Mouse (Mus musculus): ENCODE data around the gene Cope.
A peak's percentile ranks its signal among the peaks of the same experiment; 100 is the strongest.

The Cope gene

GRCm38 (mm10) chr8:70302358-70302890 lies at the start of gene Cope, which contains the start of gene Ddx49:
Cope (plus strand) TSS chr8:70302518.
Ddx49 (minus strand) TSS chr8:70302489.
- DNase-seq (ENCODE audit: low spot score in 2 of 2): peak; percentile 97 to 98

GRCm38 (mm10) chr8:70254628-70255027 lies 47.7 kb upstream of the Cope start:
- no peak for DNase-seq (ENCODE audit: low spot score in 2 of 2)

DNA sequence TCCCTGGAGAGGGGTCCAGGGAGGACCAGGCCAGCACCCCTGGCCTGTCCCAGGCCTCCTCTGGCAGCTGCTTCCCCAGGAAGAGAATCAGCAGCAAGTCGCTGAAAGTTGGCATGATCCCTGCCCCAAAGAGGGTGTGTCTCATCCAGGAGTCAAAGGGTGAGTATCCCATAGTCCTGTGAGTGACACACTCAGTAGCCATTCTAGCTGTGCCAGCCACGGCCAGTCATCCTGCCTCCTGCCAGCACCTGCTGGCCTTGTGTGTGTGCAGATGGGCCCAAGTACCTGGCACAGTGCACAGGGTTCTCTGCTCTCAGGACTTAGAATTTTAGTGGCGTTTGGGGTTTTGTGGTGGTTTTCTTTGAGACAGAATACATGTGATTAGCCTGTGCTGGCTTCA lies 44.9 kb upstream of the Cope start:
- no peak for DNase-seq (ENCODE audit: low spot score in 2 of 2)

DNA sequence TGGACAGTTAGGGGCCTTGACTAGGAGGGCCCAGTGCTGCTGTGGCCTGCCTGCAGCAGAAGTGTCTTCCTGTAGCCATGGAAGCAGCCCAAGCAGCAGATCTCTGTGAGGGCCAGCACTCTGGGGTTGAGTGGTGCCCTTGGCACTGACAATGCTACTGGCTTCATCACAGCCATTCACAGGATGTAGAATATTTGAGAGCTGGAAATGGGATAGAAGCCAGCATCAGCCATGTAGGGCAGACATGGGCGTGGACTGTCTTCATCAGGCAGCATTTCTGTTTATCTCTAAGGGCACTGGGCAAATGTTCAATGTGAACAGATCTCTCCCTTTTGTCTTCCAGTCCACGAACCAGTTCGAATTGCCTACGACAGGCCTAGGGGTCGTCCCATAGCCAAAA lies 43.7 kb upstream of the Cope start:
- no peak for DNase-seq (ENCODE audit: low spot score in 2 of 2)

- no peak for DNase-seq (ENCODE audit: low spot score in 2 of 2)
These were observed 43.3 kb upstream of the Cope start for GRCm38 (mm10) chr8:70259043-70259442.

DNA sequence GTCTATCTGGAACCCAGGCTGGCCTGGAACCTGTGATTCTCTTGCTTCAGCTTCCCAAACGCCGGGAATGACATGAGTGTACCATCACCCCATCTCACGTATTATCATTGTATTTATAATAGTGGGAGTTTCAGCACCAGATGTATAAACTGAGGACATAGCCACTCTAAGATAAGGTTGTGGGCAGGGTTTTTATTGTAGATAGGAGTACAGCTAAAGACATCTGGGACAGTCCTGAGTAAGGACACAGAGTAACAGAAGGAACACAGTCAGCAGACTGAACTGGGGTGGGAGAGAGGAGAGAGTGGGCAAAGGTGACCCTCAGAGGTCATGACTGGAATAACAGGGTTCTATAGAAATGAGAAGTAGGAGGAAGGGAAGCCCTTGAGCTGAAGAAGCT lies 34.6 kb upstream of the Cope start:
- DNase-seq (ENCODE audit: low spot score in 2 of 2): no peak

- DNase-seq (ENCODE audit: low spot score in 2 of 2): no peak
These were observed 34.0 kb upstream of the Cope start for GRCm38 (mm10) chr8:70268311-70268710.

DNA sequence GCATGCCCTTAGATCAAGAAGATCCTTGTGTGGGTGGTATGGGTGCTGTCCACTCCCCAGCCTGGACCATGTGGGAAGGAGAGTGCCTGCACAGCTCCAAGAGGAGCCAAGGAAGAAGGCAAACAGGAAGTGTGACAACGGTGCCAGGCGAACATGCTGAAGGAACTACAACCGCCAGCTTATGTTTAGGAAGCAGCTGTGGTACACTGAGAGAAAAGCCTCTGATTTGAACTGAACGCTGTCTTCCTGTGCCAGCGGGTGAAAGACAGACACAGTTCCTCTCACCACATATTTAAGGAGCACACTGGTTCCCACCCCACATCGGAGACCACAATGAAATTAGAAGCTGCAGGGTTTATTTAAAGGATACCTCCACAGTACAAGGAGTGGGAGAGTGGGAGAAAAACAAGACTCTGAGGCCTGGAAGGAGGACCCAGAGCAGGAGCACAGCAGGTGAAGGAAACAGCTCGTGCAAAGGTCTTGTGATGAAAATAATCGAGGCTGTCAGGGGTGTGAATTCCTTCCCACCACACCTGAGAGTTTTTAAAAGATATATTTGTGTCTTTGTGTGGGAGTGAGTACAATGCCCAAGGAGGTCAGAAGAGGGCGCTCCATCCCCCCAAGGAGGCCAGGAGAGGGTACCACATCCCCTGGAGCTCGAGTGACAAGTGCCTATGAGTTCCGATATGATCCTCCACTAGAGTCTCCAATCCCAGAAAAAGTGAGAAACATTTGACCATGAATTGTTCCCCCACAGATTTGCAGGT lies 33.3 kb upstream of the Cope start:
- peak; percentile 39 to 49 for DNase-seq (ENCODE audit: low spot score in 2 of 2)

DNA sequence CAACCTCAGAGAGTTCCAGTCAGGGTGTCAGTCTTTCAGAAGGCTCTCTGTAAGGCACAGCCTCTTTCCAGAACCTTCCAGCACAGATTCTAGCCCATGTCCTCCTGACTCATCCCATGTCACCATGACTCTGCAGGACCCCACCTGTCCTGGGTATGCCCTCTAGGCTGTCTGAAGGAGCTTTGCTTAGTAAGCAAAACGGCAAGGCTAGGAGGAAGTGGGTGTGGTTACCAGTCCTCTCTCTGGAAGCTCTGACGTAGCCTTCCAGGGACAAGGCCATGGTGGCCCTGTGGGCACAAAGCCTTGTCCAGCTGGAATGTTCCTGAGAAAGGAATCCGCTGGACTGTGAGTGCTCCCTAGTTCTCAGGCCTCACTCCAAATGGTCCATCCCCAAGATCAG lies 29.4 kb upstream of the Cope start:
- no peak for DNase-seq (ENCODE audit: low spot score in 2 of 2)

DNA sequence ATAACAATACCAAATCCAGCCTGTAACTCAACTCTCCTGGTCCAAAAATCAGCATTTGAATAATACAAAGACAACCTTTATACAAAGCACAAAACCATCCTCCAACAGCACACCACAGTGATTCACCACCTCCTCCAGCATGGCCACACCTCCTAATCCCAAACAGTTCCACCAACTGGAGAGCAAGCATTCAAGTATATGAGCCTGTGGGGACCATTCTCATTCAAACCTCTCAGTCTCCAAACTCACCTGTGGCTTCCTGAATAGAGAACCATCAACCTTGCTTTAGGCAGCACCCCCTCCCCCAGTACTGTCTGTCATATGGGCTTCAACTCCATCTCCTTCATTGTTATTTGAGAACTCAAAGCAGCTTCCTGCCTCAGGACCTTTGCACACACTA lies 28.0 kb upstream of the Cope start:
- no peak for DNase-seq (ENCODE audit: low spot score in 2 of 2)

GRCm38 (mm10) chr8:70276476-70276875 lies 25.8 kb upstream of the Cope start:
- DNase-seq (ENCODE audit: low spot score in 2 of 2): no peak

DNA sequence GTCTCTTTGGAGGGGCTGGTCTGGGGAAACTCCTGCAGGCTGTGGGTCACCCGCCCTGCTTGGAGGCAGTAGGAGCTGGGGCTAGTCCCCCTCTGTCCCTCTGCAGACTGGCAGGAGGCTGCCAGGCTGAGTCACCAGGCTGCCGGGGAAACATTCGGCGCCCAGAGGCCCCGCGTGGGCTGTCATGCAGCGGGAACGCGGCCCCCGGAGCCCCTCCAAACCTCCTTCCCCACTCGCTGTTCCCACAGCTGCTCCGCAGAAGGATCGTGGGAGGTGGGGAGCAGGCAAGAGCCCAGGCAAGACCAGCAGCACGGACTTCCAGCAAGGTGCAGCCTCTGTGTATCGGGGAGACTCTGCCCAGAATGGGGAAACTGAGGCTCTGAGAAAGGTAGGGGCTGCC lies 24.1 kb upstream of the Cope start:
- peak; percentile 28 to 33 for DNase-seq (ENCODE audit: low spot score in 2 of 2)

DNA sequence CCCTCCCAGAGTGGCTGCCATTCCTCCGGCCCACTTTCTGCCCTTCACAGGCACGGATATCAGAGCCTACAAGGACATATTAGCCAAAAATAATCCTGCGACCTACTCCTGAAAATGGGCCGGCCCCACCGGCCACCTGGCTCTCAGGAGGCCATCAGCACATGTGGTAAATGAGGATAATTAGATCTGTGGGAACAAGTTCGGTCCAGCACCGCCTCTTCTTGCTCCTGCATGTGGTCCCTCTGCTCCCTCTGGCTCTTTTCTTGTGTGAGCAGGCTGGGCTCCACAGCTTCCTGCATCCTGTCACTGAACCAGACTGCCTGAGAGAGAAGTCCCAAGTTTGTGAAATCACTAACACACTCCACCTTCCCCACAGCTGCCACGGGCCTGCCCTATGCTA lies 23.1 kb upstream of the Cope start:
- DNase-seq (ENCODE audit: low spot score in 2 of 2): no peak

GRCm38 (mm10) chr8:70281001-70281400 lies 21.3 kb upstream of the Cope start:
- DNase-seq (ENCODE audit: low spot score in 2 of 2): no peak

DNA sequence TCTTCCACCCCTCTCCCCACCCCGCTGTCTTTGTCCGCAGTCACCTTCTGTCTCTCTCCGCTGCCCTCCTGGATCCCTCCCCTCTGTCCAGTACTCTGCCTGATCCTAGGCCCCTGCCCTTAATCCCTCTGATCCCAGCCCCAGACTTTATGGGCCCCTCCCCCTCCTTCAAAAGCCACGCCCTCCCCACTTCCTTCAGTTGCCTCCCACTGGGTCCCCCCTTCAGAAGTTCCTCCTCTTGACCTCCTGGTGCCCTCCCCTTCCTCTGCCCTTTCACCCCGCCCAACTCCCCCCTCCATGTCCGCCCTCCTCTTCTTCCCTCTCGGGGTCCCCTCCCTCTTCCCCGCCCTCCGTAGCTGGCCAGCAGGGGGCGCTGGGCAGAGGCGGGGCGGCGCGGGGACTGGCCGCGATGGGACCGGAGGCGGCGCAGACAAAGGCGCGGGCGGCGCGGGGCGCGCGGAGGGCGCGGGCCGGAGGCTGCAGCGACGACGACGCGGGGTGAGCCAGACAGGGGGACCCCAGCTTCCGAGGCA lies 19.6 kb upstream of the Cope start, which contains the start of gene Homer3:
Homer3 (plus strand) TSS at position 225 of the 533 bp plus-strand sequence.
- DNase-seq (ENCODE audit: low spot score in 2 of 2): peak; percentile 58 to 62

DNA sequence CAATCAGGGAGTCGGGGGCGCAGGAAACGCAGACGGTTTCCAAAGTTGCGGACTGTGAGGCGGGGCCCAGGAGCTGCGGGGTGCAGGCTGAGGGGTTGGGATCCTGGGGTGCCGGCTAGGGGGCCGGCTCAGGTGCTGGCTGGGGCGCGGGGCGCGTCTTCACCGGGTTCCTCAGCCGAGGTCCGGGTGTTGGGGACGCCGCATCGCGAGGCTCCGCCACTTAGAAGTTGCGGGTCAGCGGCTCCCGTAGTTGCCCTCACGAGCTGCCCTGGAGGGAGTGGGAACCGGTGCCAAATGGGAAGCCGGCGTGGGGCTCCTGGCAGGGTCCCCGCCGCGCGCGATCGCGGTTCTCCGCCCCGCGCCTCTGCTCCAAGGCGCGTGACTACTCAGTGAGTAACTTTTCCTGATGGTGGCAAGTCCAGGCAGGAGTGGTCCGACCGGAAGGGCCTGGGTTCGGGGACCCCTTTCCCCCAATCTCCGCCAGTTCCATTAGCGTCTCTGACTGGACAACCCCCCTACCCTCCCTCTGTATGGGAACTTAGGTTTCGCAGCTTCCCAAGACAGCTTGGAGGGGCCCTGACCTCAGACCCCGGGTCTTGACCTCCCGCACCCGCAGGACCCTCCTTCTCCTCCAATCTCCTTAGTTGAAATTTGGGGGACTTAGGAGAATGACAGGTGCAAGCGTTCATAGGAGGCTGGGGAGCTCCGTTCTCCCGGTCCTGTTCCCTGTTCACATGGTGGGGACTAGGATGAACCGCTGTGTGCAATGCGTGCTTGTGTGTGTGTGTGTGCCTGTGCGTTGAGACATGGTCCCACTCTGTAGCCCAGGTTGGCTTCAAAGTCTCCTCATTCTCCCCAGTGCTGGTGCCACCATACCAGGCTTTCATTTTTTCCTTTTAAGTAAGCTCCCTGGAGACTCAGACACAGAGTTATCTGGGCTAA lies 18.9 kb upstream of the Cope start:
- DNase-seq (ENCODE audit: low spot score in 2 of 2): no peak

DNA sequence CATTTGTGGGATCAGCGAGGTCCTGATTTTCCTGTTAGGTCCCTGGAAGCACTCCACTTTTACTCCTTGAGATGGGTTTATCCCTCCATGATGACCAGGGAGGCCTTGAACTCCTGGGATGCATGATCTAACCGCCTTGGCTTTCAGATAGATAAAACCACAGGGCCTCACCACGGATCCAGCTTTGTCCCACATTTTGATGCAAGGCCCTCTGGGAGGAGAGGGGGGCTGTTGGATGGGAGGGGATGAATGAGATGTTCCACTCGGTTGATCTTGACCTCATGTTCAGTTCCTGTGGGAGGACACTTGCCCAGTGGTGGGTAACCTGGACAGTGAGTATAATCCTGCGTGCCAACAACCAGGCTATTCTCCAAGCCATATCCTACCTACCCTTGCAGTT lies 17.9 kb upstream of the Cope start:
- no peak for DNase-seq (ENCODE audit: low spot score in 2 of 2)

- DNase-seq (ENCODE audit: low spot score in 2 of 2): no peak
These were observed 17.0 kb upstream of the Cope start for GRCm38 (mm10) chr8:70285304-70285703.

- DNase-seq (ENCODE audit: low spot score in 2 of 2): no peak
These were observed 15.6 kb upstream of the Cope start for GRCm38 (mm10) chr8:70286737-70287136.

GRCm38 (mm10) chr8:70293988-70294405 lies 8.3 kb upstream of the Cope start:
- DNase-seq (ENCODE audit: low spot score in 2 of 2): no peak

DNA sequence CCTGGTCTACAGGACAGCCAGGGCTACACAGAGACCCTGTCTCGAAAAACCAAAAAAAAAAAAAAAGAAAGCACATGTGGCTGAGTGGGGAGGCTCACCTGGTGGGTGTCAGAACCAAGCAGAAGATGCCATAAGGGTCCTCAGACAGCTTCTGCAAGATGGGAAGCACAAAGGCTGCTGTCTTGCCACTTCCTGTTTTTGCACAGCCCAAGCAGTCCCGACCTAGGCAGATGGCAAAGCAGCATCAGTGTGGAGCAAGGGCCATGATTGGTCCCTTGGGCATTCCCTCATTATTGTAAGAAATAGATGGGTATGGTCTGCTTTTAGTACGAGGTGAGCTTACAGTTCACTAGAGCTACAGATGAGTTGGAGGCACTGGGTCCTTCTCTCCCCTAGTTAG lies 1.4 kb upstream of the Cope start:
- DNase-seq (ENCODE audit: low spot score in 2 of 2): no peak

DNA sequence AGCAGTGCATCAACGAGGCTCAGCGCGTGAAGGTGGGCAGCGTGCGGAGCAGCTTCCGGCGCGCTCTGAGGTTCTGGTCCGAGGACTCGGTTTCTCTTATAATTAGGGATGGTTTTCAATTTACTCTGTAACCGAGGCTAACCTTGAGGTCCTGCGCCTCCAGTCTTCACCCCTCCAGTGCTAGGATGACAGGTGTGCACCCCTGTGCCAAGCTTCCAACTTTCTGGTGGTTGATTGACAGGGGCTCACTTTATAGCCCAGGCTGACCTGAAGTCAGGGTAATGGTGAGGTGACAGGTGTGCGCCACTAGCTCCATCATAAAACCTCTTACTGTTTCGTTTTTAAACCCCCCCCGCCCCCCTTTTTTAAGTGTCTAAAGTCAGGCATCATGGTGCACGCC lies 583 bp downstream of the Cope start:
- no peak for DNase-seq (ENCODE audit: low spot score in 2 of 2)

Data from right cerebral cortex, adult 2 months (tissue).